Mouse (Mus musculus): ENCODE results near the gene Qrsl1.
A peak's percentile ranks its signal among the peaks of the same experiment; 100 is the strongest.

The Qrsl1 gene

DNA sequence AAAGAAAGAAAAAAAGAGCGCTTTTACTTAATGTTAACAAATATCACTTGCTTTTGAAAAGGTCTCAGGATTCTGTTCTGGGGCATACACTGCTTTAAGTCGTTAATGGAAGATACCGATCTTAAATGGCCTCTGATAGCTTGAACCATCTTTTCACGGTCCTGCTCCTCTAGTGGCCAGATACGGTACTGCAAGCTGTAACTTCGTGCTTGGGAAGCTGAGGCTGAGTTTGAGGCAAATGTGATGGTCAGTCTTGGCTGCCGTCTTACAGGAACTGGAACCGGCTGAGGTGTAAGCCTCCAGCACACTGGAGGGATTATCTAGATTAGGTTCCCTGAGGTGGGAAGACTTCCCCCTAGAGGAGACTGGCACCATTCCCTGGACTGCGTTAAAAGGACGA lies 30.8 kb downstream of the Qrsl1 start:
- peak; percentile 73 for DNase-seq (ENCODE audit: low read depth)

DNA sequence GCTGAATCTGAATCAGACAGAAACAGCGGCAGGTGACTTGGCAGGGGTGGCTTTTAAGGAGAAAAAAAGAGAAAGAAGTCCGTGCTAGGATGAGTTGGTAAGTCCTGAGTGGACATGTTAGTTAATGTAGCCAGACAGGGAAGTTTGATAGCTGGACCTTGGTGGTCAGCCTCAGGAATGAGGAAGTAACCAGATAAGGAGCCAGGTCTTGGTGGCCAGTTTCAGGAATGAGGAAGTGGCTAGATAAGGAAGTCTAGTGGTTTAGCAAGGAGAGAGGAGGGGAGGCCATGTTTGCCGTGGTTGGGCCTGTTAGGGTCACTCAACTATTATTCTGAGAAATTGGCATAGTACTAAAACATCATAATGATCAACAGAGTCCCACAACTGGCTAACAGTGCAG lies 45.2 kb downstream of the Qrsl1 start:
- no peak for DNase-seq (ENCODE audit: low read depth)

DNA sequence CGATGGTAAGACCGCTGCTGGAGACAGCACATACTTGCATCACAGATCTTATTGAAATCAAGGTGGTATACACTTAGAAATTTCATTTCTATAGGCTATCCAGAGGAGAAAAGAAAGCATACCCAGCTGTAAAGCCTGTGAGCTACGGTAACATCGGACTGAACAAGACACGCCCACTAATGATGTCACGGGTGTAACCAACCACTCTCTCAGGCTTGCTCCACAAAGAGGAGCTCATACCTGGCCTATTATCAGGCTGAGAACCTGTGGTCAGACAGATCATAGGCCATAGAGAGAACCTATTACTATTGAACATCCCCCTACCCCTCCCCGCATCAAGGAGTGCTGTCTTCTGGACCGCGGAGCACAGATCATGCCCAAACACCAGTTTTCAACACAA lies 45.6 kb downstream of the Qrsl1 start:
- DNase-seq (ENCODE audit: low read depth), result no peak

DNA sequence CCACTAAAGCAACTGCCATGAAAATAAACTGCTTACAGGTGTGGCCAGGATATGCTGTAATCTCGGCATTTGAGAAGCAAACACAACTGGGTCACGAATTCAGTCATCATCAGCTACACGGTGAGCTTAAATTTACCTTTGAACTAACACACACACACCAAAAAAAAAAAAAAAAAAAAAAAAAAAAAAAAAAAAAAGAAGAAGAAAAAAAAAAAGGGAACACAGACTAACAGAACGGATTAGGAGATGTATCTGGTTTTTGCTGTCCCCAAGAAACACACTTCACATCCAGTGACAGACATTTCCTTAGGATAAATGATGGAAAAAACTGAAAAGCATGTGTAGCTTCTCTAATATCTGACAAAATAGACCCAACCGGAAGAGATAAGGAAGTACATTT lies 49.6 kb downstream of the Qrsl1 start:
- no peak for DNase-seq (ENCODE audit: low read depth)

DNA sequence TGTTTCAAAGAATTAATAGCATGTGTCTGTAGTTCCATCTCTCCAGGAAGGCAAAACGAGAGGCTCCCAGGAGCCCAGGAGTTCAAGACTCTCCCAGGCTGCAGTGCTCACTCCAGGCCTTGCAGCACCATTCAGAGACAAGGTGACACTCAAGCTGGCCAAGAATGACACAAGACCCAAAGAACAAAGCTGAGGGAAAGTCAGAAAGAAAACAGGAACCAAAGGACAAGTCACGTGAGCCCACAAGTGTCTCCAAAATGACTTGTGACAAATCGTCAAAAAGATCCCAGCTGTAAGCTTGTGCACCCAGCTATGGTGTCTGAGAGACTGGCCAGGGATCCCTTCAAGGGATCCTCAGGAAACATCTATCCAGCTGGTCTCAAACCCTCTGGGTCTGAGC lies 52.1 kb downstream of the Qrsl1 start:
- DNase-seq (ENCODE audit: low read depth), result no peak

DNA sequence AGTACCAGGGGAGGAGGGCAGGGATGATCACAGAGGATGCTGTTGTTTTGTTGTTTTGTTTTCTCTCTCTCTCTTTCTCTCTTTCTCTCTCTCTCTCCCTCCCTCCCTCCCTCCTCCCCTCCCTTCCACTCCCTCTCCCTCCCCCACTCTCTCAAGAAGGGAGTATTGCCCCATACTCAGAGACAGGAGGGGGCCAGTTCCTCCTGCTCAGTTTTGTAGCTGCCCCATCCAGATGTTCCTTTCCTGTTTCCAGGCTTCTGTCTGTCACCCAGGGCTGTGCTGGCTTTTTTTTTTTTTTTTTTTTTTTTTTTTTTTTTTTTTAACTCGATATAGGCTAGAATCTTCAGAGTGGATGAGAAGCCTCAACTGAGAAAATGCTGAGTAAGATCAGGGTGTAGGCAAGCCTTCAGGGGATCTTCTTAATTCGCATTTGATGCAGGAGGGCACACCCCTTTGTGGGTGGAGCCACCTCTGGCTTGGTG lies 55.4 kb downstream of the Qrsl1 start:
- no peak for DNase-seq (ENCODE audit: low read depth)

DNA sequence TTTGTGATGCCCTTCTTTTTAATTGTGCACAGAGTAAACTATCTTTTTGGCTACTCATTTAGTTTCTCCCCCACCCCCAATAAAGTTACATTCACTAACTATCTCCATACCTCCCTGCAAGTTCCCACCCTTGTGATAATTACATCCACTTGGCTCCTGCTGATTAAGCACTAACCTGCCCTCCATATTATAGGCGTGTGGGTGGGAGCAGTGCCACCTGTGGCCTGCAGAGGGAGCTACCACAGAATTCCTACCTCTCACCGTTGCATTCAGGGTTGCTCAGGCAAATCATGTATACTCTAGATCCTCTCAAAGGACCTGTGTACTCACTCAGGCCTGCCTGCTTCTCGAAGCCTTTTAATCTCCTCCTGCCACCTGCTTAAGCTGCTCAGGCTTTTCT lies 56.1 kb downstream of the Qrsl1 start:
- DNase-seq (ENCODE audit: low read depth), result peak; percentile 6

DNA sequence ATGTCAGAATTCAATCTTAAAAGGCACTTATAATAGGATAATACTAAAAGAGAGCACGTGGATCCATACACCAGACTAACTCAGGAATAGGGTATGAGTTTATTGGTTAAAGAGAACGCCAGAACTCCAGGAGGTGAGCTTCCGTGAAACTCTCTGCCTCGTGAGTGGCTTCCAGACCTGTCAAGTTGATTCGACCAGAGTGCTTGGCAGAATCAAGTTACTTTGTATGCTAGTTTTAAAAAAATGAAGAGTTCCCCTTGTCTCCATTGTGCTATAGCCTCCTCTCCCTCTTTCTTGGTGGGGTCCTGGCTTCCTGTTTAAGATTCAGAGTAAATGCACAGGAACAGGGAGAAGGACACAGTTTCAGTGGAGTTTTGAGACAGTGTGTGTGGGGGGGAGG lies 60.1 kb downstream of the Qrsl1 start:
- no peak for DNase-seq (ENCODE audit: low read depth)

DNA sequence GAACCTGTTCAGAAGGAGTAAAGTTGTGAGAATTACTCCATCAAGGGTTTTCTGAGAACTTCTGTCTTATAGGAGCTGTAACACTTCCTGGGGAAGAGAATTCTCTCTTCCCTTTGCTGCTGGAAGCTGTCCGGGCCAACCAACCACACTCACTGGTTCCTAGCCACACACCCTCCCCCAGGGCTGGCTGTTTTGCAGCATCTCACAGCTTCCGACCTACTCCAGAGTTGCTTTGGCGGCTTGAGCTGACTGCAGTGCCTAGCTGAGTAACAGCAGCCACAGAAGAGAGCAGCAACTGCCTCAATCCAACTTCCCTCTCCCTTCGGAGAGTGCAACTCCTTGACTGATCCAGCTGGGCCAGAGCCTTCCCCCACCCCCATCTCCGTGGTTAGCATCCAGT lies 68.7 kb downstream of the Qrsl1 start:
- no peak for DNase-seq (ENCODE audit: low read depth)

DNA sequence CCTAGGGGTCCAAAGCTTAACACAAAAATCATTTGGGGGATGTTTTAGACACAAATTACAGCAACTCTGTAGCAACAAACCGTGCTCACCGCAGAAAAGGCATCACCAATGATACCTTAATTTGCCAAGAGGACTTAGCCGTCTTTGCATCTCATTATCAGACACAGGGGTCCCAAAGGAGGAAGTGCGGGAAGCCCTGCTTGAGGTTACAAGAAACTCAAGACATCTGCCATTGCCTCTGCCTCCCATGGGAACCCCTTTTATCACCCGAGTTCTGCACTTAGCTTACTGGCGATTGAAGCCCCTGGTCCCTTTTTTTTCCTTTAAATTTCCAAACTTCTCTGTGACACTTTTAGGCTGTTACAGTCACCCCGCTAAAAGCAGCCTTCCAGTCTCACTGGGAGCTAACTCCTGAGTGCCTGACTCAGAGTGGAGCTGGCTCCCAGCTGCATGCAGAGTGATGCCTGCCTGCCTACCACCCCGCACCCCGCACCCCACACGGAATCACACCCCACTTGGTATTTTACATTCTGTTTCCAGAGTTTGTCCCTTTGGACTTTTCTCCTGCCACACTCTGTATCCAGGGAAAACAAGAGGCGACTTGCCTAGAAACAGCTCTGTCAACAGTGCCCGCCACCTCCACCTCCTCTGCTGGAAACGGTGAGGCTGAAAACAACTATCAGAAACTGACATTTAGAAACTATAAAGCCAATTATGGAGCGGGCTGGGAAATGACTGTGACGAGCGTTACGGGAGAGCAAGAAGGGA lies 71.1 kb downstream of the Qrsl1 start:
- no peak for DNase-seq (ENCODE audit: low read depth)

DNA sequence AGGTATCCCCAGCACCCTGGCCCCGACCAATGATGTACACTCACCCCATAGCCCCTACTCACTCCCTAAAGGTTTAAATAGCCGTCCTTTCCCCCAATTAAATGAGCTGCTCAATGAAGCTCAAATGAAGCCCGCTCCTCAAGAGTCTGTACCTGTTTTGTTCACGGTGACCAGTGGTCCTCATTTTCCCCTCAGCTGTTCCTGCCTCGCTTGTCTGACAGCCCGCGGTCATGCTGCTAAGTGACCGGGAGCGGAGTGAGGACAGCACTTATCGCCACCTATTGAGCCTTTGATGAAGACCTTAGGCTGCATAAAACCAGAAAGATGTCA lies 72.9 kb downstream of the Qrsl1 start:
- DNase-seq (ENCODE audit: low read depth), result no peak

DNA sequence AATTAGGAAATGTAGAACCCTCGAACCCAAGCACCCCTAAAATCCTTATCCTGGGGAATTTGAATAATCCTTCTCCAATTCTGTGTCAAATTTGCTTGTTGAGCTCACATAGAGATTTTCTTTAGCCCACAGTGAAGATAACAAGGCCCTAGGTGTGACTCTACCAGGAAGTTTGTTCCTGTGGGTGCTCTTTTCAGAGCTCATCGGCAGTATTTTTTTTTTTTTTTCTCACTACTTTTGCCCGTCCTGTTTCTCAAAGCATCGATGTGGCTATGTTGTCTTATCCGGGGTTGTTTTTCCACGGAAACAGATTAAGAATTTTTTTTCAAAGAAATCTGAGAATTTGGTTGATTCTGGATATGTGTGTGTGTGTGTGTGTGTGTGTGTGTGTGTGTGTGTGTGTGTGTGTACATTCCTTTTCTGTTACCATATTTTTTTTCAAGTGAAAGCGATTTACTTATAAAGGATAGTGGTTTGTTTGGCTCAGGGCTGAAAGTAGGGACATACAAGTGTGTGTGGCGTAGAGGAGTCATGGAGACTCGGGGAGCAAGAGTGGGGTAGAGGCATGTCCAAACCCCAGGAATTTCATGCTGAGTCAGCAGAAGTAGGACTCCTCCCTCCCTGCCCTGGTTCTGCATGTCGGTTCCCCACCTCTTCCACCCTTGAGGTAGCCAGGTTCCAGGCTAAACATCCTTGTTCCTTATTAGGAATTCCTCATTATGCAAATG lies 73.4 kb downstream of the Qrsl1 start:
- no peak for DNase-seq (ENCODE audit: low read depth)

DNA sequence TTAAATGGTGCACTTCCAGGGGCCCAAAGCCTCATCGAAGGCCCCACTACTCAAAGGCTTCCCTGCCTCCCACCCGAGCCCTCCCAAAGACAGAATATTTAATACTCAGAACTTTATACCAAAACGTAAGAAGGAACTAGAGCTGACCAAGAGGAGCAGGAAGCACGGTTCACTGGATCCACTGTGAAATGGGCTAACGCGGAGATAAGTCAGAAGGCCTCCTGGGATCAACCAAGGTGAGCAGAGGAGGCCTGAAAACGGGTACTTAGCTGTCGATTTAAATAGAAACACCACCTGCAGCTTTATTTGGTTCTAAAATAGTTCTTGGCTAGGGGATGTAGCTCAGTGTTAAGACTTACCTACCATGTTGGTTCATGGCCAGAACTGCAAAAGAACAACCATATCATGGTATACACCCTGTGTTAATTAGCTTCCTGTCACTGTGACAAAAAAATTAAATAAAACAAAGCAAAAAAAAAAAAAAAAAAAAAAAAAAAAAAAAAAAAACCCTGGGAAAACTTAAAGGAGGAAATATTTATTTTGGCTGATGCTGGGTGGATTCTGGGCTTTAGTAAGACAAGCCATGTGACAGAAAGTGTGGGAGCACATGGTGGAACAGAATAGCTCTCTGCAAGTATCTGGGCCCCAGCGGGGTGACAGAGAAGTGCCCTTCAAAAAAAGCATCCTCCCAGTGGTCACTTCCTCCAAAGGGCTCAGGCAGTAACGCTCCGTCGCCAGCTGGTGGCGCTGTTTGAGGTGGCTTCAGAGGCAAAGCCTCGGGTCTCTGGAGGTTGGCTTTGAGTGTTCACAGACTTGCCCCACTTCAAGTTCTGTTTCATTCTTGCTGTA lies 74.5 kb downstream of the Qrsl1 start:
- DNase-seq (ENCODE audit: low read depth), result peak; percentile 14

DNA sequence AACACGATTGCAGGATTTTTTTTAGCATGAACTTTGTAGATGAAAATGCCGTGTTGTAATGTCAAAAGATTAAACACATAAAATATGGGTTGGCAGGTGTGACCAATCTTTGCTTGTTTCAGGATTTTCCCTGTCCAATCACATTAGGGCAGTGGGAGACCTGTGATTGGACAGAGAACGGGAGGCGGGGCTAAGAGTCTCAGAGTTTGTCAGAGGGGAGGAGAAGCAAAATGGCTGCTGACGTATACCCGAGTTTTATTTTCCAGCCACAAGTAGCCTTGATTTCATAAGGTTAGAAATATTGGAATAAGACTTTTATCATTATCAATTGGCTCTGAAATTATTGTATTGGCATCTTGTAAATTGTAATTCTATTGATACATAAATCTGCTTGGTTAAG lies 75.8 kb downstream of the Qrsl1 start:
- no peak for DNase-seq (ENCODE audit: low read depth)

DNA sequence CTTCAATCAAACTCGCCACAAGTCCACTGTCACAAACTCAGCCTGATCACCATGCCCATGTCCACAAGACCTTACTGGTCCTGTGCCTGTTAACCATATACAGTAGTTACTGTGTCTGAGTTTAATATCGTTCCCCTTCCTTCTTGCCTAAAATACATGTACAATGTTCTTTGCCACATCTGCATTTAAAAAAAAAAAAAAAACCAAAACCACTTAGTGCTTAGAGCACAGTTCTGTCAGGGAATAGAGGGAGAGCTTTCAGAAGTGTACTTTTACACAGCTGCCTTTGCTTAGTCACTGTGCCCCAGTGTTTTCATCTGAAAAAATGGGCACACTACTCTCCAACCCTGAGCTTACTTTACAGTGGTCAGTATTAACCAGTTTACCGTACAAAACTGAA lies 76.8 kb downstream of the Qrsl1 start:
- no peak for DNase-seq (ENCODE audit: low read depth)

Data from induced T-regulatory cell, adult 2 months (primary cell).